Mouse (Mus musculus) MEL (cell line): Measurements from ENCODE around the gene Srxn1. TPM values are rescaled to one million over a fixed set of nuclear protein-coding genes. Genes with fewer than 3 reads are reported as not detected.
A peak's percentile ranks its signal among the peaks of the same experiment; 100 is the strongest.

ENCODE experiments used
- DNase-seq: peaks from one replicate; pipeline ENCODE4 v3.0.0; 2011; ENCODE audit warnings: low read depth, low spot score
- H3K27ac ChIP-seq: 2 replicates; pipeline ENCODE4 v1.5.1; 2012; ENCODE audit warnings: low read depth, mild to moderate bottlenecking, control low read depth, low read length, moderate library complexity; ENCODE audit not compliant: control insufficient read depth
- H3K27me3 ChIP-seq, 2 experiments: fragments of 150-350 bp in 1 of 2; sonication (generic) in 1 of 2; 2 replicates each; pipeline ENCODE4 v1.6.1; 2012; ENCODE audit warnings: low read length in 2 of 2, mild to moderate bottlenecking in 2 of 2, improper control_type of control experiment in 1 of 2, moderate library complexity in 1 of 2; ENCODE audit not compliant: insufficient read depth in 2 of 2, control insufficient read depth in 1 of 2
- H3K36me3 ChIP-seq, 2 experiments: 2 replicates each; pipeline ENCODE4 v1.6.1; 2012 to 2014; ENCODE audit warnings: low read length in 2 of 2, improper control_type of control experiment in 1 of 2, inconsistent platforms in 1 of 2, mild to moderate bottlenecking in 1 of 2; ENCODE audit not compliant: insufficient read depth in 2 of 2, control insufficient read depth in 1 of 2
- H3K4me1 ChIP-seq, 2 experiments: fragments of 150-350 bp in 1 of 2; sonication (generic) in 1 of 2; 2 replicates each; pipeline ENCODE4 v1.6.1; 2012; ENCODE audit warnings: low read length in 2 of 2, improper control_type of control experiment in 1 of 2, mild to moderate bottlenecking in 1 of 2; ENCODE audit not compliant: insufficient read depth in 2 of 2, control insufficient read depth in 1 of 2
- H3K4me3 ChIP-seq, 2 experiments: fragments of 150-350 bp in 1 of 2; sonication (generic) in 1 of 2; 2 replicates each; pipeline ENCODE4 v1.5.1; 2012; ENCODE audit warnings: low read depth in 2 of 2, low read length in 2 of 2, mild to moderate bottlenecking in 2 of 2, moderate library complexity in 2 of 2, control low read depth in 1 of 2, improper control_type of control experiment in 1 of 2; ENCODE audit not compliant: control insufficient read depth in 1 of 2, insufficient read depth in 1 of 2
- H3K79me2 ChIP-seq: 2 replicates; pipeline ENCODE4 v1.6.1; 2012; ENCODE audit warnings: mild to moderate bottlenecking, low read length, moderate library complexity; ENCODE audit not compliant: control insufficient read depth, poor library complexity, insufficient read depth
- H3K9ac ChIP-seq: 2 replicates; pipeline ENCODE4 v1.6.1; 2012; ENCODE audit warnings: low read depth, mild to moderate bottlenecking, control low read depth, low read length, moderate library complexity; ENCODE audit not compliant: control insufficient read depth, poor library complexity, severe bottlenecking
- H3K9me3 ChIP-seq: fragments of 150-350 bp; sonication (generic); replicated peaks from 2 replicates; pipeline ENCODE4 v1.6.1; 2012; ENCODE audit warnings: mild to moderate bottlenecking, low read length, improper control_type of control experiment, moderate library complexity; ENCODE audit not compliant: insufficient read depth
- BHLHE40 ChIP-seq: IDR thresholded peaks from 2 replicates; pipeline ENCODE4 v1.6.1; 2012; ENCODE audit warnings: low read depth, mild to moderate bottlenecking, inconsistent platforms, low read length, improper control_type of control experiment, borderline replicate concordance
- CHD2 ChIP-seq: IDR thresholded peaks from 2 replicates; pipeline ENCODE4 v1.6.1; 2011; ENCODE audit warnings: low read length, improper control_type of control experiment
- CTCF ChIP-seq, 3 experiments: IDR thresholded peaks in 2 of 3; conservative IDR thresholded peaks in 1 of 3; 2 replicates each; pipeline ENCODE4 v1.5.1; 2011 to 2012; ENCODE audit warnings: low read length in 3 of 3, low read depth in 2 of 3, mild to moderate bottlenecking in 2 of 3, improper control_type of control experiment in 1 of 3, inconsistent platforms in 1 of 3, mixed read lengths in 1 of 3, moderate library complexity in 1 of 3; ENCODE audit not compliant: control insufficient read depth in 1 of 3, insufficient read depth in 1 of 3, poor library complexity in 1 of 3, severe bottlenecking in 1 of 3
- E2F4 ChIP-seq: IDR thresholded peaks from 2 replicates; pipeline ENCODE4 v1.6.1; 2011; ENCODE audit warnings: low read depth, low read length, improper control_type of control experiment, borderline replicate concordance
- EP300 ChIP-seq, 2 experiments: IDR thresholded peaks; 2 replicates each; pipeline ENCODE4 v1.6.1; 2011; ENCODE audit warnings: improper control_type of control experiment in 2 of 2, low read length in 2 of 2, low read depth in 1 of 2, mild to moderate bottlenecking in 1 of 2
- ETS1 ChIP-seq: IDR thresholded peaks from 2 replicates; pipeline ENCODE4 v1.6.1; 2012; ENCODE audit warnings: low read depth, mild to moderate bottlenecking, inconsistent platforms, low read length, improper control_type of control experiment, moderate library complexity
- GABPA ChIP-seq: IDR thresholded peaks from 2 replicates; pipeline ENCODE4 v1.6.1; 2012; ENCODE audit warnings: low read depth, mild to moderate bottlenecking, inconsistent platforms, low read length, improper control_type of control experiment, moderate library complexity
- GATA1 ChIP-seq: IDR thresholded peaks from 2 replicates; pipeline ENCODE4 v1.6.1; 2011; ENCODE audit warnings: low read depth, low read length, improper control_type of control experiment
- MAZ ChIP-seq: IDR thresholded peaks from 2 replicates; pipeline ENCODE4 v1.6.1; 2012; ENCODE audit warnings: low read depth, mild to moderate bottlenecking, inconsistent platforms, low read length, improper control_type of control experiment
- MYC ChIP-seq: IDR thresholded peaks from 2 replicates; pipeline ENCODE4 v1.6.1; 2011; ENCODE audit warnings: low read depth, mild to moderate bottlenecking, low read length, improper control_type of control experiment, moderate library complexity
- NELFE ChIP-seq: IDR thresholded peaks from 2 replicates; pipeline ENCODE4 v1.6.1; 2011; ENCODE audit warnings: low read depth, low read length, improper control_type of control experiment
- NRF1 ChIP-seq: IDR thresholded peaks from 2 replicates; pipeline ENCODE4 v1.6.1; 2014; ENCODE audit warnings: low read depth, mild to moderate bottlenecking, inconsistent platforms, low read length, improper control_type of control experiment, moderate library complexity; ENCODE audit not compliant: poor library complexity, insufficient read depth, severe bottlenecking
- POLR2A ChIP-seq, 2 experiments: IDR thresholded peaks; 2 replicates each; pipeline ENCODE4 v1.6.1; 2011 to 2012; ENCODE audit warnings: low read length in 2 of 2, mild to moderate bottlenecking in 2 of 2, control low read depth in 1 of 2, improper control_type of control experiment in 1 of 2, low read depth in 1 of 2, moderate library complexity in 1 of 2; ENCODE audit not compliant: control insufficient read depth in 1 of 2, insufficient read depth in 1 of 2, poor library complexity in 1 of 2
- POLR2AphosphoS2 ChIP-seq: IDR thresholded peaks from 2 replicates; pipeline ENCODE4 v1.6.1; 2011; ENCODE audit warnings: low read length, improper control_type of control experiment
- RAD21 ChIP-seq: IDR thresholded peaks from 2 replicates; pipeline ENCODE4 v1.6.1; 2011; ENCODE audit warnings: mild to moderate bottlenecking, low read depth, low read length, improper control_type of control experiment
- RCOR1 ChIP-seq: IDR thresholded peaks from 2 replicates; pipeline ENCODE4 v1.6.1; 2012; ENCODE audit warnings: low read depth, mild to moderate bottlenecking, inconsistent platforms, low read length, improper control_type of control experiment
- SMC3 ChIP-seq: IDR thresholded peaks from 2 replicates; pipeline ENCODE4 v1.6.1; 2011; ENCODE audit warnings: low read depth, low read length, improper control_type of control experiment
- TAL1 ChIP-seq: IDR thresholded peaks from 2 replicates; pipeline ENCODE4 v1.6.1; 2012; ENCODE audit warnings: mild to moderate bottlenecking, inconsistent platforms, low read length, moderate library complexity, mixed read lengths
- TBP ChIP-seq: IDR thresholded peaks from 2 replicates; pipeline ENCODE4 v1.8.0; 2011; ENCODE audit warnings: low read depth, low read length, improper control_type of control experiment
- TCF12 ChIP-seq: IDR thresholded peaks from 2 replicates; pipeline ENCODE4 v1.6.1; 2014; ENCODE audit warnings: low read depth, mild to moderate bottlenecking, inconsistent platforms, low read length, improper control_type of control experiment, moderate library complexity
- ZC3H11A ChIP-seq: IDR thresholded peaks from 2 replicates; pipeline ENCODE4 v1.6.1; 2012; ENCODE audit warnings: low read depth, mild to moderate bottlenecking, inconsistent platforms, low read length, improper control_type of control experiment
- ZMIZ1 ChIP-seq: IDR thresholded peaks from 2 replicates; pipeline ENCODE4 v1.6.1; 2012; ENCODE audit warnings: low read depth, mild to moderate bottlenecking, inconsistent platforms, low read length, improper control_type of control experiment, moderate library complexity
- polyA plus RNA-seq, 2 experiments: library from polyadenylated mRNA; stranded (reverse) in 1 of 2; unstranded in 1 of 2; fragments of >175 nt in 1 of 2; fragments of >200 nt in 1 of 2; gene quantifications; 2 replicates each; pipeline versions ENCODE4 v1.2.1 to v1.2.4; 2012; ENCODE audit warnings: low replicate concordance in 2 of 2, low read depth in 1 of 2; ENCODE audit not compliant: insufficient read length in 2 of 2, insufficient read depth in 1 of 2, missing spikeins in 1 of 2
- total RNA-seq: library from RNA; depleted of rRNA; stranded (reverse); fragments of 300-350 nt; gene quantifications from 2 replicates; pipeline ENCODE4 v1.2.3, GENCODE M21; 2012

Gene Srxn1
- total and polyA plus RNA-seq, 3 experiments: 31.3 to 48.6 TPM; not detected in 1

DNA sequence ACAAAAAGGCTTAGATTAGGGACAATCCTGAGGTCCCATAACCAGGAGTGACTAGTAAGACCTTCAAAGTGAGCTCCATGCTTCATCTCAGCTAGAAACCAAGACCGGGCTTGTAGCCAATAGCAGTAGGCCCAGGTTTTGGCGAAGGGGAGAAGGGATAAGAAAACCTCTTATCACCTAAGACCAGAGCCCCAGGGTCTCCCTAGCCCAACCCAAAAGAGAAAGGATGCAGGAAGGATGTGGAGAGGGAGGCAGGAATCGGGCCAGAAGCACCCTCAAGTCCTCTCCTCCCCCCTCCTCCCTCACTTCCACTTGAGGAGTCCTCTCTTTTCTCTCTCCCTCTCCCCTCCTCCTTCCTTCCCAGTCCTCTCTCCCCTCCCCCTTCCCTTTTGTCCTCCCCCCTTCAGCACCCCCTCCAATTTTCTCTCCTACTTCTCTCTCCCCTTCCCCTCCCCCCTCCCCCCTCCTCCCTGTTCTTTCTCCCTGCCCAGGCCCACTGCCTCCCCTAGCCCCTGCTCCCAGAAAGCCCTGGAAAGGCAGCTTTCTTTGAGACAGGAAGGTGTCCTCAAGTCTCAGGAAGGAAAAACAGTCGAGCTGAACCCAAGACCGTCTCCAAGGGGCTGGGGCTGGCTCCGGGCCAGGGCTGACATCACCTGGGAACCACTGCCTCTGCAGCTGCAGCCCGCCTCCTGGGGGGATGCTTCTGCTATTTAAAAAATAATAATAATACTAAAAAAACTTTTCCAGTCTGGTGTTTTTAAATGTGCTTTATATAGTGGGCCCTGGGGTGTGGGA lies 50.3 kb downstream of the Srxn1 start:
- H3K9ac ChIP-seq: no peak overlapping the region
- no peak for TF ChIP-seq CTCF (IDR thresholded peaks at IDR 0.05 in 2 of 3, conservative IDR thresholded peaks at IDR 0.05 in 1 of 3; ENCODE audit: control insufficient read depth in 1 of 3, insufficient read depth in 1 of 3, low read depth in 2 of 3, low read length in 3 of 3, poor library complexity in 1 of 3, severe bottlenecking in 1 of 3)
- no peak for TF ChIP-seq MAZ
- TF ChIP-seq E2F4: no peak
- peak; percentile 38; the same call in 1 of the 2 replicates for TF ChIP-seq TBP
- no peak for TF ChIP-seq ZMIZ1
- no peak for TF ChIP-seq CHD2
- no peak for TF ChIP-seq POLR2A (IDR thresholded peaks at IDR 0.05; ENCODE audit: control insufficient read depth in 1 of 2, insufficient read depth in 1 of 2, low read depth in 1 of 2, low read length in 2 of 2, poor library complexity in 1 of 2)
- TF ChIP-seq SMC3: no peak
- TF ChIP-seq TCF12: peak; percentile 82
- TF ChIP-seq GABPA: no peak
- TF ChIP-seq MYC: no peak
- no peak for TF ChIP-seq NELFE
- TF ChIP-seq NRF1: no peak
- no peak for TF ChIP-seq ZC3H11A
- TF ChIP-seq GATA1: peak; percentile 77
- no peak for TF ChIP-seq RAD21
- no peak for TF ChIP-seq BHLHE40
- TF ChIP-seq ETS1: 0 out of 2 replicates have a peak, but pooled peaks have one; percentile 20
- TF ChIP-seq TAL1: peak; percentile 84
- peak; percentile 61 for TF ChIP-seq RCOR1
- TF ChIP-seq EP300 (IDR thresholded peaks at IDR 0.05; ENCODE audit: low read depth in 1 of 2, low read length in 2 of 2): peak; percentile 71 to 83; a peak in 3 of 4 replicates
- TF ChIP-seq POLR2AphosphoS2: no peak
- peak; percentile 86 for DNase-seq
- H3K36me3 ChIP-seq: peaks cover 0 to 11% of the 10 kb centered on the region in 2 experiments; a peak in 2 of 4 replicates
- no peaks in the 10 kb centered on the region for H3K79me2 ChIP-seq
- H3K4me3 ChIP-seq: no peak overlapping the region
- H3K27ac ChIP-seq: no peak overlapping the region
- no peaks in the 10 kb centered on the region for H3K9me3 ChIP-seq
- H3K27me3 ChIP-seq: no peaks in the 10 kb centered on the region
- peaks cover 2 to 18% of the 10 kb centered on the region in 2 experiments; a peak in 3 of 4 replicates for H3K4me1 ChIP-seq
